Comparison of ENCODE assay signal across 8 mouse cellular contexts in the genomic region with DNA sequence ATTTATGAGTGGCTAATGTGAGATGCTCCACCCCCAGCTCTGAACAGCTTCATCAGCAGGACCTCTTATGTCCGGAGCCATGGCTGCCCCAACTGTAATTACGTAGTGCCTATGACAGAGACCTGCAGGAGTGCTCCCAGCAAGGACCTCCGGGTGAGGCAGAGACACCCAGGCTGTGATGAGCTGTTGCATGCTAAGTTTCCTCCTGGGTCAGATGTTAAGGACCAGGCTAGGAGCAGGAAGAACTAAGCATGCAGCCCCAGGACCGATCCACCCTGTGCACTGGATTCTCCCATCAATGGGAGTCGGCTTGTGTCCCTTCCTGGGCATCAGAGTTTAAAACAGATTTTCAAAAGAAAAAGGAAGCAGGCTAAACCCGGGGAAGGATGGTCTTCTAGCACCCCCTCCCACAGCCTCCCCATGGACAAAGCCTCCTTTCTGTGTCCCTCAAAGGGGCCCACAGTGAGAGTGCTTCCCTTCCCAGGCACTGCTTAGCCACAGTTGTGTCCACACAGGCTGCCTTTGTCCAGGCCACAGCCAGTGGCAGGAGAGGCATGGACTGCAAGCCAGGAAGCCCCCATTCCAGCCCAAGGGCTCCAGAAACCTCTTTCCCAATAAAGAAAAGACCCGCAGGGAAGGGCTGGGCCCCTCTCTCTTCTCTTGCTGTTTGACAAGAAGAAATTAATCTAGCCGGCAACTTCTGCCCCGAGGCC. TPM values are rescaled to one million over a fixed set of nuclear protein-coding genes. Genes with fewer than 3 reads are reported as not detected.
DNase-seq lines count a peak whose midpoint lies in the region; ATAC-seq and TF ChIP-seq lines count a peak whose summit lies in the region.

No protein-coding gene starts in this region.

- TF ChIP-seq CTCF in heart, adult 2 months (IDR thresholded peaks at IDR 0.05), result no peak

- H3K9me3 ChIP-seq in intestine, embryonic 14.5 days (ENCODE audit: control insufficient read depth, low read length), result no peaks in the 10 kb centered on the region

- H3K27me3 ChIP-seq in heart, adult 2 months (ENCODE audit: control insufficient read depth, insufficient read depth, low read length), result no peaks in the 10 kb centered on the region
- no peaks in the 10 kb centered on the region for H3K27me3 ChIP-seq in intestine, embryonic 14.5 days (replicated peaks; ENCODE audit: control insufficient read depth, insufficient read depth, low read length)
- no peaks in the 10 kb centered on the region for H3K27me3 ChIP-seq in myocyte (ENCODE audit: control insufficient read depth, insufficient read depth, insufficient read length)

- no peak overlapping the region for H3ac ChIP-seq in myocyte (ENCODE audit: control insufficient read depth, insufficient read length)

- peak; percentile 71 for ATAC-seq in intestine, embryonic 14.5 days (replicated peaks; ENCODE audit: low FRiP score, low TSS enrichment, low read depth)
- no peak for ATAC-seq in erythroid progenitor cell, adult 5-6 weeks (replicated peaks; ENCODE audit: low FRiP score, poor library complexity, severe bottlenecking)

- 58% methylated on average over 9 of the region's 9 CpGs for WGBS in heart, adult 2 months
- WGBS in intestine, embryonic 14.5 days, result 32% methylated on average over 9 of the region's 9 CpGs

- peak overlapping the region; percentile 22 for H3K9ac ChIP-seq in heart, adult 2 months (ENCODE audit: low read depth, low read length)
- H3K9ac ChIP-seq in intestine, embryonic 14.5 days (ENCODE audit: low read length), result no peak overlapping the region

- peak overlapping the region; percentile 77 for H3K27ac ChIP-seq in heart, adult 2 months
- peak overlapping the region; percentile 72; the same call in 1 of the 2 replicates for H3K27ac ChIP-seq in intestine, embryonic 14.5 days (ENCODE audit: low read depth)

- H3K4me3 ChIP-seq in heart, adult 2 months, result no peak overlapping the region
- no peak overlapping the region for H3K4me3 ChIP-seq in intestine, embryonic 14.5 days (ENCODE audit: low read depth, low read length)
- no peak overlapping the region for H3K4me3 ChIP-seq in myocyte

- TF ChIP-seq POLR2A in heart, adult 2 months (IDR thresholded peaks at IDR 0.05; ENCODE audit: insufficient read depth, low read depth, low read length), result no peak
- TF ChIP-seq POLR2A in myocyte (IDR thresholded peaks at IDR 0.05; ENCODE audit: insufficient read length, low read depth), result no peak

- DNase-seq in heart, adult 2 months, result no peak
- no peak for DNase-seq in heart, postnatal 10 days
- peak; percentile 55 for DNase-seq in embryo, embryonic 11 days
- DNase-seq in intestine, embryonic 14.5 days (ENCODE audit: low spot score), result no peak
- no peak for DNase-seq in spleen, postnatal 36 days (ENCODE audit: low spot score in 2 of 2)
- no peak for DNase-seq in urinary bladder, postnatal 10 days (ENCODE audit: low spot score)

- no peaks in the 10 kb centered on the region for H3K79me2 ChIP-seq in heart, adult 2 months (replicated peaks; ENCODE audit: control insufficient read depth, insufficient read depth, low read length)
- peaks cover 49% of the 10 kb centered on the region for H3K79me2 ChIP-seq in myocyte (ENCODE audit: control insufficient read depth, insufficient read depth)

- intact Hi-C loops in heart, adult 2 months (cut with DNase I), result no loop called here
- intact Hi-C loops in heart, postnatal 10 days (cut with DNase I), result no loop called here

- H3K4me2 ChIP-seq in intestine, embryonic 14.5 days (ENCODE audit: low read length), result no peak overlapping the region
- H3K4me2 ChIP-seq in myocyte (ENCODE audit: low read depth), result peak overlapping the region; percentile 81

- TF ChIP-seq EP300 in heart, adult 2 months (IDR thresholded peaks at IDR 0.05; ENCODE audit: insufficient read depth, low read depth, low read length), result no peak

- no peaks in the 10 kb centered on the region for H3K36me3 ChIP-seq in heart, adult 2 months (ENCODE audit: control insufficient read depth, insufficient read depth, low read length)
- H3K36me3 ChIP-seq in intestine, embryonic 14.5 days (ENCODE audit: control insufficient read depth, insufficient read depth, low read length), result no peaks in the 10 kb centered on the region
- peaks cover 7% of the 10 kb centered on the region for H3K36me3 ChIP-seq in myocyte (ENCODE audit: control insufficient read depth, insufficient read depth)

- peaks cover 33% of the 10 kb centered on the region for H3K4me1 ChIP-seq in heart, adult 2 months (ENCODE audit: control insufficient read depth, insufficient read depth, low read length)
- H3K4me1 ChIP-seq in intestine, embryonic 14.5 days (replicated peaks; ENCODE audit: control insufficient read depth, insufficient read depth, low read length), result peaks cover 32% of the 10 kb centered on the region

TF ChIP-seq in myocyte, 11 proteins besides CTCF, POLR2A, EP300 and RAD21:
- TF ChIP-seq TCF3 (IDR thresholded peaks at IDR 0.05; ENCODE audit: insufficient read length, low read depth) (no peak), MAX (IDR thresholded peaks at IDR 0.05; ENCODE audit: low read depth) (no peak), E2F4 (IDR thresholded peaks at IDR 0.05; ENCODE audit: insufficient read depth) (no peak)

RNA-seq across cellular contexts. Expression of a gene that starts 54.2 kb away (rescaled TPM):
- 10 to 100 TPM; 14.6 to 16.9 TPM for total RNA-seq in heart, adult 2 months (2021)
- polyA plus RNA-seq in heart, adult 2 months (2012; rRNA removed), result 16.5 and 16.8 TPM in 2 replicates
- 10 to 100 TPM; 22.3 to 25.1 TPM for total RNA-seq in heart, postnatal 10 days (2021)
- 24.9 and 27.8 TPM in 2 replicates for polyA plus RNA-seq in intestine, embryonic 14.5 days (2014; fragmentation: Nextera tagmentation; extraction: Ambion mirVana)
- 39.6 TPM for polyA plus RNA-seq in myocyte (2012; fragmentation: generic; extraction: Trizol)
- 6.5 and 9.6 TPM in 2 replicates for total RNA-seq in erythroid progenitor cell, adult 5-6 weeks (2015; ENCODE audit: low replicate concordance)
- total RNA-seq in erythroid progenitor cell, adult 5-6 weeks (2017; ENCODE audit: low replicate concordance), result 12.2 and 13.4 TPM in 2 replicates
